Mouse (Mus musculus) MEL (cell line): ENCODE results near the gene Tmc4. TPM values are rescaled to one million over a fixed set of nuclear protein-coding genes. Genes with fewer than 3 reads are reported as not detected.

Experiments used
- DNase-seq: peaks from one replicate; pipeline ENCODE4 v3.0.0; 2011; ENCODE audit warnings: low read depth, low spot score
- H3K27ac ChIP-seq: 2 replicates; pipeline ENCODE4 v1.5.1; 2012; ENCODE audit warnings: low read depth, mild to moderate bottlenecking, control low read depth, low read length, moderate library complexity; ENCODE audit not compliant: control insufficient read depth
- H3K27me3 ChIP-seq, 2 experiments: fragments of 150-350 bp in 1 of 2; sonication (generic) in 1 of 2; 2 replicates each; pipeline ENCODE4 v1.6.1; 2012; ENCODE audit warnings: low read length in 2 of 2, mild to moderate bottlenecking in 2 of 2, improper control_type of control experiment in 1 of 2, moderate library complexity in 1 of 2; ENCODE audit not compliant: insufficient read depth in 2 of 2, control insufficient read depth in 1 of 2
- H3K36me3 ChIP-seq, 2 experiments: 2 replicates each; pipeline ENCODE4 v1.6.1; 2012 to 2014; ENCODE audit warnings: low read length in 2 of 2, improper control_type of control experiment in 1 of 2, inconsistent platforms in 1 of 2, mild to moderate bottlenecking in 1 of 2; ENCODE audit not compliant: insufficient read depth in 2 of 2, control insufficient read depth in 1 of 2
- H3K4me1 ChIP-seq, 2 experiments: fragments of 150-350 bp in 1 of 2; sonication (generic) in 1 of 2; 2 replicates each; pipeline ENCODE4 v1.6.1; 2012; ENCODE audit warnings: low read length in 2 of 2, improper control_type of control experiment in 1 of 2, mild to moderate bottlenecking in 1 of 2; ENCODE audit not compliant: insufficient read depth in 2 of 2, control insufficient read depth in 1 of 2
- H3K4me3 ChIP-seq, 2 experiments: fragments of 150-350 bp in 1 of 2; sonication (generic) in 1 of 2; 2 replicates each; pipeline ENCODE4 v1.5.1; 2012; ENCODE audit warnings: low read depth in 2 of 2, low read length in 2 of 2, mild to moderate bottlenecking in 2 of 2, moderate library complexity in 2 of 2, control low read depth in 1 of 2, improper control_type of control experiment in 1 of 2; ENCODE audit not compliant: control insufficient read depth in 1 of 2, insufficient read depth in 1 of 2
- H3K79me2 ChIP-seq: 2 replicates; pipeline ENCODE4 v1.6.1; 2012; ENCODE audit warnings: mild to moderate bottlenecking, low read length, moderate library complexity; ENCODE audit not compliant: control insufficient read depth, poor library complexity, insufficient read depth
- H3K9ac ChIP-seq: 2 replicates; pipeline ENCODE4 v1.6.1; 2012; ENCODE audit warnings: low read depth, mild to moderate bottlenecking, control low read depth, low read length, moderate library complexity; ENCODE audit not compliant: control insufficient read depth, poor library complexity, severe bottlenecking
- H3K9me3 ChIP-seq: fragments of 150-350 bp; sonication (generic); replicated peaks from 2 replicates; pipeline ENCODE4 v1.6.1; 2012; ENCODE audit warnings: mild to moderate bottlenecking, low read length, improper control_type of control experiment, moderate library complexity; ENCODE audit not compliant: insufficient read depth
- BHLHE40 ChIP-seq: IDR thresholded peaks from 2 replicates; pipeline ENCODE4 v1.6.1; 2012; ENCODE audit warnings: low read depth, mild to moderate bottlenecking, inconsistent platforms, low read length, improper control_type of control experiment, borderline replicate concordance
- CHD1 ChIP-seq: IDR thresholded peaks from 2 replicates; pipeline ENCODE4 v1.6.1; 2012; ENCODE audit warnings: low read depth, mild to moderate bottlenecking, inconsistent platforms, low read length, improper control_type of control experiment
- CTCF ChIP-seq, 3 experiments: IDR thresholded peaks in 2 of 3; conservative IDR thresholded peaks in 1 of 3; 2 replicates each; pipeline ENCODE4 v1.5.1; 2011 to 2012; ENCODE audit warnings: low read length in 3 of 3, low read depth in 2 of 3, mild to moderate bottlenecking in 2 of 3, improper control_type of control experiment in 1 of 3, inconsistent platforms in 1 of 3, mixed read lengths in 1 of 3, moderate library complexity in 1 of 3; ENCODE audit not compliant: control insufficient read depth in 1 of 3, insufficient read depth in 1 of 3, poor library complexity in 1 of 3, severe bottlenecking in 1 of 3
- GABPA ChIP-seq: IDR thresholded peaks from 2 replicates; pipeline ENCODE4 v1.6.1; 2012; ENCODE audit warnings: low read depth, mild to moderate bottlenecking, inconsistent platforms, low read length, improper control_type of control experiment, moderate library complexity
- GATA1 ChIP-seq: IDR thresholded peaks from 2 replicates; pipeline ENCODE4 v1.6.1; 2011; ENCODE audit warnings: low read depth, low read length, improper control_type of control experiment
- JUND ChIP-seq: IDR thresholded peaks from 2 replicates; pipeline ENCODE4 v1.6.1; 2011; ENCODE audit warnings: low read depth, mild to moderate bottlenecking, improper control_type of control experiment, low read length
- KAT2A ChIP-seq: conservative IDR thresholded peaks from 2 replicates; pipeline ENCODE4 v1.6.1; 2012; ENCODE audit warnings: low read depth, low read length, improper control_type of control experiment, inconsistent platforms
- MAFK ChIP-seq: IDR thresholded peaks from 2 replicates; pipeline ENCODE4 v1.6.1; 2011; ENCODE audit warnings: low read depth, mild to moderate bottlenecking, low read length, improper control_type of control experiment, borderline replicate concordance
- MAX ChIP-seq: IDR thresholded peaks from 2 replicates; pipeline ENCODE4 v1.6.1; 2011; ENCODE audit warnings: low read length, improper control_type of control experiment
- MAZ ChIP-seq: IDR thresholded peaks from 2 replicates; pipeline ENCODE4 v1.6.1; 2012; ENCODE audit warnings: low read depth, mild to moderate bottlenecking, inconsistent platforms, low read length, improper control_type of control experiment
- MEF2A ChIP-seq: IDR thresholded peaks from 2 replicates; pipeline ENCODE4 v1.6.1; 2014; ENCODE audit warnings: low read depth, mild to moderate bottlenecking, inconsistent platforms, low read length, improper control_type of control experiment; ENCODE audit not compliant: poor library complexity, insufficient replicate concordance, severe bottlenecking; ENCODE audit errors: extremely low read depth
- MXI1 ChIP-seq: IDR thresholded peaks from 2 replicates; pipeline ENCODE4 v1.6.1; 2011; ENCODE audit warnings: mild to moderate bottlenecking, low read depth, low read length, improper control_type of control experiment
- MYB ChIP-seq: IDR thresholded peaks from 2 replicates; pipeline ENCODE4 v1.6.1; 2011; ENCODE audit warnings: mild to moderate bottlenecking, low read depth, low read length, improper control_type of control experiment
- MYC ChIP-seq: IDR thresholded peaks from 2 replicates; pipeline ENCODE4 v1.6.1; 2011; ENCODE audit warnings: low read depth, mild to moderate bottlenecking, low read length, improper control_type of control experiment, moderate library complexity
- POLR2A ChIP-seq, 2 experiments: IDR thresholded peaks; 2 replicates each; pipeline ENCODE4 v1.6.1; 2011 to 2012; ENCODE audit warnings: low read length in 2 of 2, mild to moderate bottlenecking in 2 of 2, control low read depth in 1 of 2, improper control_type of control experiment in 1 of 2, low read depth in 1 of 2, moderate library complexity in 1 of 2; ENCODE audit not compliant: control insufficient read depth in 1 of 2, insufficient read depth in 1 of 2, poor library complexity in 1 of 2
- POLR2AphosphoS5 ChIP-seq: IDR thresholded peaks from 2 replicates; pipeline ENCODE4 v1.6.1; 2012; ENCODE audit warnings: low read depth, borderline replicate concordance, mild to moderate bottlenecking, inconsistent platforms, low read length, moderate library complexity, mixed read lengths
- RCOR1 ChIP-seq: IDR thresholded peaks from 2 replicates; pipeline ENCODE4 v1.6.1; 2012; ENCODE audit warnings: low read depth, mild to moderate bottlenecking, inconsistent platforms, low read length, improper control_type of control experiment
- SIN3A ChIP-seq: IDR thresholded peaks from 2 replicates; pipeline ENCODE4 v1.6.1; 2012; ENCODE audit warnings: low read length, improper control_type of control experiment, inconsistent platforms
- SMC3 ChIP-seq: IDR thresholded peaks from 2 replicates; pipeline ENCODE4 v1.6.1; 2011; ENCODE audit warnings: low read depth, low read length, improper control_type of control experiment
- TBP ChIP-seq: IDR thresholded peaks from 2 replicates; pipeline ENCODE4 v1.8.0; 2011; ENCODE audit warnings: low read depth, low read length, improper control_type of control experiment
- UBTF ChIP-seq: IDR thresholded peaks from 2 replicates; pipeline ENCODE4 v1.6.1; 2012; ENCODE audit warnings: low read depth, mild to moderate bottlenecking, inconsistent platforms, low read length, improper control_type of control experiment, moderate library complexity, borderline replicate concordance; ENCODE audit not compliant: insufficient read depth
- USF2 ChIP-seq, 2 experiments: IDR thresholded peaks; 2 replicates each; pipeline ENCODE4 v1.6.1; 2011 to 2012; ENCODE audit warnings: improper control_type of control experiment in 2 of 2, low read length in 2 of 2, borderline replicate concordance in 1 of 2, inconsistent platforms in 1 of 2, low read depth in 1 of 2, mild to moderate bottlenecking in 1 of 2; ENCODE audit not compliant: insufficient read depth in 1 of 2
- ZKSCAN1 ChIP-seq: IDR thresholded peaks from 2 replicates; pipeline ENCODE4 v1.6.1; 2012; ENCODE audit warnings: low read depth, mild to moderate bottlenecking, inconsistent platforms, low read length, improper control_type of control experiment, moderate library complexity
- ZMIZ1 ChIP-seq: IDR thresholded peaks from 2 replicates; pipeline ENCODE4 v1.6.1; 2012; ENCODE audit warnings: low read depth, mild to moderate bottlenecking, inconsistent platforms, low read length, improper control_type of control experiment, moderate library complexity
- ZNF384 ChIP-seq: IDR thresholded peaks from 2 replicates; pipeline ENCODE4 v1.6.1; 2012; ENCODE audit warnings: low read depth, mild to moderate bottlenecking, inconsistent platforms, low read length, improper control_type of control experiment
- polyA plus RNA-seq, 2 experiments: library from polyadenylated mRNA; stranded (reverse) in 1 of 2; unstranded in 1 of 2; fragments of >175 nt in 1 of 2; fragments of >200 nt in 1 of 2; gene quantifications; 2 replicates each; pipeline versions ENCODE4 v1.2.1 to v1.2.4; 2012; ENCODE audit warnings: low replicate concordance in 2 of 2, low read depth in 1 of 2; ENCODE audit not compliant: insufficient read length in 2 of 2, insufficient read depth in 1 of 2, missing spikeins in 1 of 2
- total RNA-seq: library from RNA; depleted of rRNA; stranded (reverse); fragments of 300-350 nt; gene quantifications from 2 replicates; pipeline ENCODE4 v1.2.3, GENCODE M21; 2012

Tmc4 gene
- total and polyA plus RNA-seq, 3 experiments, result 2.7 to 16.8 TPM; not detected in 1

- no peak for DNase-seq
- H3K79me2 ChIP-seq, result peaks cover 39% of the 10 kb centered on the region
- no peaks in the 10 kb centered on the region for H3K9me3 ChIP-seq
- peaks cover 1 to 37% of the 10 kb centered on the region in 2 experiments; a peak in 3 of 4 replicates for H3K36me3 ChIP-seq
- peaks cover 3 to 36% of the 10 kb centered on the region in 2 experiments for H3K4me1 ChIP-seq
- no peaks in the 10 kb centered on the region for H3K27me3 ChIP-seq
- H3K9ac ChIP-seq, result peak overlapping the region; percentile 28
- H3K27ac ChIP-seq, result peak overlapping the region; percentile 46
- no peak for TF ChIP-seq USF2 (IDR thresholded peaks at IDR 0.05; ENCODE audit: borderline replicate concordance in 1 of 2, insufficient read depth in 1 of 2, low read depth in 1 of 2, low read length in 2 of 2)
- no peak for TF ChIP-seq GABPA
- no peak for TF ChIP-seq MYB
- TF ChIP-seq RCOR1, result no peak
- peak; percentile 62; the same call in 1 of the 2 replicates for TF ChIP-seq GATA1
- TF ChIP-seq, all 39 proteins: peak for 1
- H3K4me3 ChIP-seq, result peak overlapping the region; percentile 44 to 45
Observed at GRCm38 (mm10) chr7:3644348-3644671, 33.0 kb downstream of the Tmc4 start.

GRCm38 (mm10) chr7:3643843-3644242, 33.5 kb downstream of the Tmc4 start:
- Histone ChIP-seq H3K4me1 (peaks cover 3 to 36% of the 10 kb centered on the region in 2 experiments), H3K27me3 (no peaks in the 10 kb centered on the region), H3K27ac (peak overlapping the region; percentile 46), H3K9me3 (no peaks in the 10 kb centered on the region), H3K36me3 (peaks cover 0 to 33% of the 10 kb centered on the region in 2 experiments; a peak in 3 of 4 replicates), H3K4me3 (peak overlapping the region; percentile 44 to 45), H3K9ac (peak overlapping the region; percentile 28), H3K79me2 (peaks cover 36% of the 10 kb centered on the region)
- DNase-seq, result no peak
- peak; percentile 65; the same call in 1 of the 2 replicates for TF ChIP-seq SIN3A
- TF ChIP-seq BHLHE40, result peak; percentile 65; the same call in 1 of the 2 replicates
- 0 out of 2 replicates have a peak, but pooled peaks have one; percentile 67 for TF ChIP-seq CHD1
- TF ChIP-seq ZKSCAN1, result no peak
- TF ChIP-seq MXI1, result peak; percentile 71; the same call in 1 of the 2 replicates
- TF ChIP-seq MEF2A, result no peak
- TF ChIP-seq MAX, result peak; percentile 56
- peak; percentile 45; the same call in 1 of the 2 replicates for TF ChIP-seq MYC

DNA sequence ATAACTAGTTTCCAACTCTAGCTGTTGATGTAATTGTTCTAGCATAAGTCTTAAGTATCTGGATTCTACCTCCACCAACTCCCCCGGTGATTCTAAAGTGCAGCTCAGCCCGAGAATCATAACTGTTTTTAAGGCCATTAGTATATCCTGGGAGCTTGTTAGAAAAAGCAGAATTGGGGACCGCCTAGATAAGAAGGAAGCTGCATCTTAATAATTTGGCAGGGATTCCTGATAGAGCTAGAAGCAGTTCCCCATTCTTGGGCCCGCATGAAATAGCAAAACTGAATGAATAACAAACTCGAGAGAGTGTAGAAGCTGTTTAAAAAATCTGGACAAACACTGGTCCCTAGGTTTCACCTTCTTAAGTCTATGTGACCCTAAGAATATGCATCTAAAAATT, 33.9 kb downstream of the Tmc4 start:
- H3K27me3 ChIP-seq, result no peaks in the 10 kb centered on the region
- H3K27ac ChIP-seq, result peak overlapping the region; percentile 46
- peaks cover 2 to 29% of the 10 kb centered on the region in 2 experiments for H3K36me3 ChIP-seq
- H3K4me1 ChIP-seq, result peaks cover 3 to 33% of the 10 kb centered on the region in 2 experiments
- H3K9me3 ChIP-seq, result no peaks in the 10 kb centered on the region
- DNase-seq, result peak; percentile 89
- no peak overlapping the region; a peak in 1 of 4 replicates for H3K4me3 ChIP-seq
- peak overlapping the region; percentile 28; the same call in 1 of the 2 replicates for H3K9ac ChIP-seq
- H3K79me2 ChIP-seq, result peaks cover 32% of the 10 kb centered on the region
- TF ChIP-seq POLR2A (IDR thresholded peaks at IDR 0.05; ENCODE audit: control insufficient read depth in 1 of 2, insufficient read depth in 1 of 2, low read depth in 1 of 2, low read length in 2 of 2, poor library complexity in 1 of 2) (no peak; a peak in 1 of 4 replicates), CHD1 (no peak), GATA1 (peak; percentile 80), MAFK (no peak), JUND (no peak), MYB (no peak), ZKSCAN1 (no peak), SMC3 (no peak), ZMIZ1 (no peak), CTCF (IDR thresholded peaks at IDR 0.05 in 2 of 3, conservative IDR thresholded peaks at IDR 0.05 in 1 of 3; ENCODE audit: control insufficient read depth in 1 of 3, insufficient read depth in 1 of 3, low read depth in 2 of 3, low read length in 3 of 3, poor library complexity in 1 of 3, severe bottlenecking in 1 of 3) (no peak), KAT2A (no peak), MYC (no peak), RCOR1 (peak; percentile 96), POLR2AphosphoS5 (no peak), MAZ (no peak), ZNF384 (no peak), TBP (no peak), UBTF (no peak), GABPA (no peak)
